Mouse (Mus musculus) cerebellum, adult 9-11 months (tissue): ENCODE measurements around the gene D10Jhu81e.
"Not testable (repeated sequence)": the region's sequence is repeated elsewhere in the genome, so short reads cannot be mapped to it uniquely, and the experiment has no call there.

ENCODE experiments used
- DNase-seq: peaks from one replicate; pipeline ENCODE4 v3.0.0; 2022

D10Jhu81e gene

DNA sequence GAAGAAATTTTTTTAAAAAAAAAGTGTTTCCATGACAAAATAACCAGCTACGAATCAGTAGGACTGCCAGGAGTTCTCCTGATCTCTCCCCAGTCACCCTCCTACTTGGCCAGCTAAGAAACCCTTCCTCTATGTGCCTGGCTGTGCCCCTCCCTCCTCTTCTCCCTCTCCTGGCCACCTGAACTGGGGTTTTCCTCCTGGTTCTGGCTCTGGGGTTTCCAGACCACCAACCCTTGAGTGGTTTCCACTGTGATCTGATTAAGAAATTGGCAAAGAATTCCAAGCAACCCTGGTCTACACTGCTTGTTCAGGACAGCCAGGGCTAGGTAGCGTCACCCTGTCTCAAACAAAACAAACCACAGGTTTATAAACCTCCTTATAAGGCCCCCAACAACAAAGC is 40.9 kb downstream of the D10Jhu81e start:
- DNase-seq, result no peak

DNA sequence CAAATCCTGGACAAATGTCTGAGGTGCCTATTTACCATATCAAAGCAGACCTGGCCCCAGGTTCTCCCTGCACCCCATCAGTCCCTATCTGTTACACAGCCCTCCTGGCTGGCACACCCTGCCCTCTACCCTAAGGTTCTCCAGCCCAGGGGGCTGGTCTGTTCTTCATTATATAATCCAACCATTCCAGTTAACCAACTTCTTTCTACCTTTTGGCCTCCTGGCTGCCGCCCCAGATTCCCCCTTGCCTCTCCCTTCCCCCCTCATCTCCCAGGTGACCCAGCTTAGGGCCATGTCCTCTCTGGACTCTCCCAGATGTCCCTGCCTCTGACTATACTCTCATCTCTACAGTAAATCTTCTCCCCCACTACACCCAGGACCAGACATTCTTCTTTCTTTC is 41.7 kb downstream of the D10Jhu81e start:
- no peak for DNase-seq

DNA sequence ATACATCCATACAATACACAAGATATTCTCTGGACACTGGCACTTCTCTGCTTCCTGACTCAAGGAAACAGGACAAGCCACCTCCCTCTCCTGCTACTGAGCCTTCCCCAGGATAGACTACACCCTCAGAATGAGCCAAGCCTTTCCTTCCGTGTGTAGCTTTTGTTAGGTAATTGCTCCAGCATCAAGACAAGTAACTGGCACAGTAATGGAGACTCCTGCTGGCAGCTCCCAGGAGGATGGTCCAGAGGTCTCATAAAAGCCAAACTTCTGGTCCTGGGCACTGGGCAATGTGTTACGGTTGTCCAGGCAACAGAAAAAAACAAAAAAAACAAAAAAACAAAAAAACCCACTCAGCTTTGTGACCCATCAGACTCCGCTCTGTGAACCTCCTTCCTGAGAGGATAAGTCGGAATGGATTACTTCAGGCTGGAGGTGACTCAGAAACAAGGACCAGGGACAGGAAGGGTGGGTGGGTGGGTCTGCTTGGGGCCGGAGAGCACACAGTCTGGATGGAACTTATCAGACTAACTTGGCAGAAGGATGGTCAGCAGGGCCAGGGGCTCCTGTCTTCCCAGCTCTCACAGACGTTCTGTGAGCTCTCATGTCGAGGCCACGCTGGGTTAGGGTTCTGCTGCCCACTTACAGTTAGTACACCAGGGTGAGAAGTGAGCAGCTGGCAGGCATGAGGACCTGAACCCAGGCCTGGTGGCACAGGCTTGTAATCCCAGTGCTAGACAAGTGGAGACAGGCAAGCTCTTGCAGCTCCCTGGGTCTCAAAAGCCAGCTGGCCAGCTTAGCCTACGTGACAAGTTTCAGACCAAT is 42.3 kb downstream of the D10Jhu81e start:
- DNase-seq, result no peak

DNA sequence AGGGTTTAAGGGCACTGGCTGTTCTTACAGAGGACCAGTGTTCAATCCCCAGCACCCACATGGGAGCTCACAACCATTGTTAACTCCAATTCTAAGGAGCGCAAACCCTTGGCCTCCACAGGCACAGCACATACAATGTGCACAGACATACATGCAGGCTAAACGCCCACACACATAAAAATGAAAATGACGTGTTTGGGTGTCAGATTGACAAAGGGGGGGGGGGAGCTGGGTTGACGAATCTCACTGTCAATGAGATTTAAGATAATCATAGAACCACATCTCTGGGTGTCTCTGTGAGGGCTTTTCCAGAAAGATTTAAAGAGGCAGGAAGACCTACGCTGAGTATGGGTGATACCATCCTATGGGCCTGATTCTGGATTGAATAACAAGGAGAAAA is 43.3 kb downstream of the D10Jhu81e start:
- DNase-seq, result no peak

DNA sequence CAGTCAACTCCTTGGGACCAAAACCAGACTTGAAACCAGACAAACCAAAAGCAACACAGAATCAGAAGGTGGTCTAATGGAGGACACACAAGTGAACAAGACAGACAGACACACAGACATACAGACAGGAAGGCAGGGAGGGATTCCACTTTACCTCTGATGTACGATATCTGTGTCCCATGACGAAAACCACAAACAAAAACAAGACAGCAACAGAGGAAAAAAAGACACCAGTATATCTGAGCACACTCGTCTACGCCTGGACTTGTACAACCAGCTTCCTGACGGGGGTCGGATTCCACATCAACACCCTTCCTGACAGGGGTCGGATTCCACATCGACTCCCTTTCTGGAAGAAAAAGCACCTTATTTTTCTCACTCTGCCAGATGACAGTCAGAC is 44.5 kb downstream of the D10Jhu81e start:
- not testable (repeated sequence) for DNase-seq

DNA sequence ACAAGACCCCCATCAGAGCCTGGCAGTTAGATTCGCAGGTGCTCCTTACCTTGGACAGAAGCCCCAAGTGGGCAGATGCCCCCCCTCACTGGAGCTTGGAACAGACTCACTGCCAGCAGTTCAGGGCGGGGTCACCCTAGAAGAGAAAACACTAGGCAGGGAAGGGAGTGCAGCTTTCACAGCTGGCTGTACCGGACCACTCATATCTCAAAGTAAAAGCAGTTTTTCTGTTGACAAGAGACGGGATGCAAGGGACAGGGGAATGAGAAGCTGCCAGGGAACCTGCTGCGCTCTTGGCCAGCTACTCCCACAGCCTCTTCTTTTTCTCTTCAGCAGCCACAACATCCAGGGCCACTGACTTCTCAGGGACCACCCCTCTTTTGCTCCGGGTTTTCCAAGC is 45.4 kb downstream of the D10Jhu81e start:
- DNase-seq, result not testable (repeated sequence)

DNA sequence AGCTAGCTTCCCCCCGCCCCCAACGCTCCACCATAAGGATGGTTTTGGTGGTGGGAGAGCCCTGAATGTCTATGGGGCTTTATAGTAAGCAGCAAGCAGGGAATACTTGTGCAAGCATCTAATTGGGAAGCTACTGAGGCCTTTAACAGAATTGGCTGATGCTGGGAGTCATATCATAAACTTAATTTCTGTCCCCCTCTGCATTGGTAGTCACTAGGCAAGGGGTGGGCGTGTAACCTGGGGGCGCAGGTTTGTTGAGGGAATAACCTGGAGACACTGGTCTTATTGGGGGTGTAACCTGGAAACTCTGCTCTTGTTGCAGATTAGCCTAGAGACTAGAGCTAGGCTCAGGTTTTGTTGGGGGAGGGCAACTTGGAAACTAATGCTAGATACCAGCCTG is 50.2 kb downstream of the D10Jhu81e start:
- no peak for DNase-seq

DNA sequence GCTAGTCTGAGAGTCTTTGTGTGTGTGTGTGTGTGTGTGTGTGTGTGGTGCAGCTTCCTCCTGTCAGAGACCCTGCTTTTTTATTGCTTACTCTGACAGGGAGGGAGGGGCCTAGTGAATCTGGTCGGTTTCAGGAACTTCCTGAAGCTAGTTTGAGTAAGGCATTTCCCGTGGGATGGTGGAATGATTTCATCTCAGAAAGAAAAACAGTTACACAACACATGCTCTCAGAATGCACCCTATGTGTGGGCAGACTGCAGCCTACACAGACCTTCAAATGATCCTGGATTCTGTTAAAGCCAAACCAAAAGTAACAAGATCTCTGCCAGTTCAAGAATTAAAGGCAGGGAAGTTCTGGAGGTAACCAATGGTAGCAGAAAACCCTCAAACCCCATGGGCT is 54.4 kb downstream of the D10Jhu81e start:
- DNase-seq, result no peak

DNA sequence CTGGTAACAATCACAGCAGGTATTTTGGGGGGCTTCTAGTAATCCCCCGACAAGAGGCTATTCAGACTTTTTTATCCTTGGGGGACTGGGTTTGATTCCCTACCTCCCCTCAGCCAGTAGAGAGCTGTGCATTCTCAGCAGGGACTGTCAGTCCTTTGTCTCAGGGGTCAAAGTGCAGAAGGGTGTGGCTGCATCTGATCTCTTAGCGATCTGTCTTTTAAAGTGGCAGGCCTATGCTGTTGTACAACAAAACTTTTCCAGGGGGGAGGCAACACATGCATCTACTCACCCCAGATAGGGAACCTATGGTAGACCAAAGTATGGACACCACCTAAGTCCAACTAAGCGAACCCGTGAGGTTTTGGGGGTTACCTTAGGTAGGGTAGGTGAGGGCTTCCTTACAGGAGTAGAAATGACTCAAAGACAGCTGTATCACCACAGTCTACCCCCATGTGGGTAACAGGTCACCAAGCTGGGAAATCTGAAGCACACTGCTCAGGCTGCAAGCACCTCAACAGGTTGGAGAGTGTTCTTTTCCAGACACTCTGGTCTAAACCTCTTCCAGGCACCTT is 55.0 kb downstream of the D10Jhu81e start:
- DNase-seq, result no peak
